Mouse (Mus musculus): ENCODE data around the gene Slc4a1.

Slc4a1 gene

DNA sequence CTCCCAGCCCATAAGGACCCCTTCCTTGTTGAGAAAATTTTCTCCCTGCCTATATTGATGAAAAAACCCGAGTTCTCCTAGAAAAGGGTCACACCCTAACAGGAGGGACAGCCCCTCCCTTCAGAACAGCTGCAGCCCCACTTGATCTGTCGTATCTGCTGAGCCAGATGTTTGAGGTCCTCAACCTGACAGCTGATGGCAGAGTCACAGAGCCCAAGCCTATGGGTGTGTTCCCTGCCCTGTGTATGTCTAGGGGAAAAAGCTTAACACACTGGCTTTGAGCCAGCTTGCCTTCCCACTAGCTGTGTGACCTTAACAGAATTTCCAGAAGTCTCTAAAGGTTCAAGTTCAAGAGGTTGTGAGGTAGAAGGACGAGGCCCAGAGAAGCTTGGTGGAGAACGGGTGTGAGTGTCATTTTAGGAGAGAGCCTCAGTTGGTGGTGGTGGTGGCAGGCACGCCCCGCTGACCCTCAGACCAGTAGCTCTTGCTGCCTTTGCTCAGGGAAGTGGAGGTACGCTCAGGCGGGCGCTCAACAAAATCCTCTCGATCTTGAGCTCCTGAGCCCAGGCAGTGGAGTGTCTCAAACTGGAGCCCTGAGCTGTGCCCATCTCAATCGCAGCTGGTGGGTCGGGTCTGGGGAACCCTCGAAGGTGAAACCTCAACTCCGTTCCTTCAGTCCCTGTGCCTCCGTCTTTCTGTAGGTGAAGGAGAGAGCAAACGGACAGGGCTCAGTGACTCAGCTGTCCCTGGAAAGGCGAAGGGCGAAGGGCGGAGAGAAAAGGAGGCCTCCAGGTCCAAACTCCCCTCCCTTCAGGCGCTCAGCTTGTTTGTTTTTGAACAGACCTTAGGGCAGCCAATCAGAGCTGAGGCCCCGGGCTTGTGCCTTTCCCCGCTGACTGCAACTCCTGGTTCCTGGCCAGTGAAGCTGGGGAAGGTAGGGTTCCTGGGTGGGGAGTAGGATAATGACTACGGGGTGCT is 9.5 kb upstream of the Slc4a1 start:
- in situ Hi-C loops (cut with MboI, MseI): no loop called here

DNA sequence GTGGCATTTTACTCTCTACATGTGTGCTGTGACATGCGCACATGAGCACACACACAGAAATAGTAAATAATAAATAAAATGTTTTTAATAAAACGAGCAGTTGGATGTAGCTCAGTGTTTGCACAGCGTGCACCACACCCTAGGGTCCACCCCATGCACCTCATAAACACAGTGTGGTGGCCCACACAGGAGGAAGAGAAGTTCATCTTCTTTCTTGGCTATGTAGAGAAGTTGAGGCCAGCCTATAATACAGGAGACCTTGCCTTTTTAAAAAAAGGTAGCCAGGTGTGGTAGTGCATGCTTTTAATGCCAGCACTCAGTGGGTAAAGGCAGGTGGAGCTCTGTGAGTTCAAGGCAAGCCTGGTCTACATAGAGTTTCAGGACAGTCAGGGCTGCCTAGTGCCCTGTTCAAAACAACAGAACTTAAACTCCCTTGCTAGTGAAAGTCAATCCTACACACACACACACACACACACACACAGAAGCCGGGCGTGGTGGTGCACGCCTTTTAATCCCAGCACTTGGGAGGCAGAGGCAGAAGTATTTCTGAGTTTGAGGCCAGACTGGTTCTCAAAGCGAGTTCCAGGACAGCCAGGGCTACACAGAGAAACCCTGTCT is 8.2 kb upstream of the Slc4a1 start:
- in situ Hi-C loops (cut with MboI, MseI): no loop called here

DNA sequence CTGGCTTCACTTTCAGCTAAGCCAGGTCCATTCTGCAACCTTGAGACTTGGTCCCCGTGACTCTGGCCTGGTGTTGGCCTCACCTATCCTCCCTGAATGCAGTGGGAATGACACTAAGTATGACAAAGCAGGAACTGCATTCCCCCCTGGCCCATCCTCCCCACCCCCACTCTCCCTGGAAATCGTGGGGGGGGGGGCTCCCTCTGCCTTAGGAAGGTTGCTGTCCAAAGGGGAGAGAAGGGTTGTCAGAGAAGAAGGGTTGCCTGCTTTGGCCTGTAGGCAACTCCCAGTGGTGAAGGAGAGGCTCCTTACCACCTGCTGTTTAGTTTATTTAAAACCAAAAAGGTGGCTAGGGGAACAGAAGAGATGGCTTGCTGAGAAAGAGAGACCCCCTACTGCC is 7.6 kb upstream of the Slc4a1 start:
- in situ Hi-C loops (cut with MboI, MseI): no loop called here

DNA sequence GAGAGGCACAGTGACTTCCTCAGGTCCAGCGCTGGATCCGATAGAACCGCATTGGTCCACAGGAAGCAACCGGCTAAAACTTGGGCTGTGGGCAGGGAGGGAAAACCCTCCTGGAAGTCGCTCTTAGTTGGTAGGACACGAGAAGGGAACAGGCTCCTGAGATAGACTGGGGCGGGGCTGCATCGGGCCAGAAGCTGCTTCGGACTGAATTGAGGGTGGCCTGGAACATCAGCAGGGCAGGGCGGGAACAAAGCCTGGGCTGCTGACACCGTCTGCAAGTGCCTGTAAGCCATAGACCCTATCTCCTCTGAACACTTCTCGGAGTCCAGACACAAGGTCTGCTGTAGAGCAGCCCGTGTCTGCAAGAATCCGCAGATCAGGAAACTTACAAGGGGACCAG is 6.9 kb upstream of the Slc4a1 start:
- in situ Hi-C loops (cut with MboI, MseI): no loop called here

DNA sequence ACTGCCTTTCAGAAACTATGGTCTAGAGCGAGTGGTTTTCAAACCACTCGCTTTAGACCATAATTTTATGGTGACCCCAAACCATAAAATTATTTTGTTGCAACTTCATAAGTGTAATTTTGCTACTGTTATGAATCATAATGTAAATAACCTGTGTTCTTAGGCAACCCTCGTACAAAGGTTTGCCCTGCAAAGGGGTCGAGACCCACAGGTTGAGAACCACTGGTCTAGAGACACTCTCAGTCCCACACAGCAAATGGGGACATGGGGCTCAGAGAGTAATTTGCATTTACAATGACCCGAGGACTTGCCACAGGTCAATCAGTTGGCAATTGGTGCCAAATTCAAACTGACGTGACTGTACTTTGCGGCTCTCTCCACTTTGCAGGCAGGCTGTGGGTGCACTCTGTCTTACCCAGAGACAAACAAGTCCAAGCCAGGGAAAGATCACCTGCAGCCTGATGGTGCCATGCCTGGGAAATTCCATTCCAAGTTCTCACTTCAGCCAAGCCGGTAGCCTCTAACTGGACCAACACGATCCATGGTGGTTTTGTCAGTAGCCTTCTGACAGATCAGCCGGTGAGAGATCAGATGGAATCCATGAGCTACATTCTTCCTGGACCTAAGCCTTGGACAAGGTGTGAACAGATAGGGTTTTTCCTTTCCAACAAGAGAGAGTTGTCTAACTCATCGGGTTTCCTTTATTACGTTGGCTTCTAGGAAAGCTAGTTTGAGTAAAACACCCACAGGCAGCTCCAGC is 6.1 kb upstream of the Slc4a1 start:
- in situ Hi-C loops (cut with MboI, MseI): no loop called here

DNA sequence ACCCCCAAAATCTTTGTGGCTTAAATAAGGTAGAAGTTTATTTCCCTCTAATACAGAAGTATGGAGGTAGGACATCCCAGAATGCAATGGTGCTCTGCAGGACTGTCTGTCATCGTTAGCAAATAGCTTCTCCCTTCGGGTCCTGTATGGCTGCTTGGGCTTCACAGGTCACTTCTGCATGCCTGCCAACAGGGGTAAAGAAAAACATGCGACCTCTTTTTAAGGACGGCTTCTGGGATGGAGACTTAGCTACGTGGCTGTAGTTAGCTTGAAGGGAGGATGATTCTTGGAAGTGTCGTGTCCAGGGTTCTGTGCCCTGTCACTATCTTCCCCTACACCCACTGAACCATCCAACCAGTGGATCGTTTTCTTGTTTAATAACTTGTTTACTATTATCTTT is 4.3 kb upstream of the Slc4a1 start:
- in situ Hi-C loops (cut with MboI, MseI): no loop called here

DNA sequence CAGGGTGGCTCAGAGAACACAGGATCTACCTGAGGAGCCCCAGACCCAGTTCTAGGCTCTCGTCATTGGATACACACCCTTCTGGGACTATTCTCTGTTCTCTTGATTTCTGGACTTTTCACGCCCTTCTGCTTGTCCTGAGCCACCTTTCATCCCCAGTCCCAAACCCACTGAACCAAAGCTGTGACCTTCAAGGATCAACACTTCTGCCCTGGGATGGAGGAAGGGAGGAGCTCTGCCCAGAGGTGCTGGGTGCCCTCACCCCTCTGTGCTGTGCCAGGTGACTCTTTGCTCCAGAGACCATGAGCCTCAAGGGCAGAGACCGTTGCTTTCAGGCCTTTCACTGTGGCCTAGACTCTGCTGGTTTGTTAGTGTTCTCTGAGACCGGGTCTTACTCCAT is 3.3 kb upstream of the Slc4a1 start:
- in situ Hi-C loops (cut with MboI, MseI): no loop called here

DNA sequence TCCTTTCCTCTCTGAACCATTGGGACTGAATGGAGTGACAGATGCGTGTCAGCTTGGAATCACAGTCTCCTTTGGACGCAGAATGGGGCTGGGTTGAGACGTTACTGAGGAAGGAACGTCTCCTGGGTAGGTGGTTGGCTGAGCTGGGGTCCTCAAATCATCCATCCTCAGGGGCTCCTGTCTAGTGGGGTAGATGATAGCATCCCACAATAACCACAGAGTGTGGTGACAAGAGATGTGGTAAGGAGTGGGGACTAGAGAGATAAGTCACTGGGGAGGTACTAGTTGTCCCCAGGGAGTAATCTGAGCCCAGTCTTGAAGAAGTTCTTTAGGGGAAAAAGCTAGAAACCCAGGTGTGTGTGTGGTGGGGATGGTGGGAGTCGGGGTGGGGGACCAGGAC is 2.3 kb upstream of the Slc4a1 start:
- in situ Hi-C loops (cut with MboI, MseI): no loop called here

DNA sequence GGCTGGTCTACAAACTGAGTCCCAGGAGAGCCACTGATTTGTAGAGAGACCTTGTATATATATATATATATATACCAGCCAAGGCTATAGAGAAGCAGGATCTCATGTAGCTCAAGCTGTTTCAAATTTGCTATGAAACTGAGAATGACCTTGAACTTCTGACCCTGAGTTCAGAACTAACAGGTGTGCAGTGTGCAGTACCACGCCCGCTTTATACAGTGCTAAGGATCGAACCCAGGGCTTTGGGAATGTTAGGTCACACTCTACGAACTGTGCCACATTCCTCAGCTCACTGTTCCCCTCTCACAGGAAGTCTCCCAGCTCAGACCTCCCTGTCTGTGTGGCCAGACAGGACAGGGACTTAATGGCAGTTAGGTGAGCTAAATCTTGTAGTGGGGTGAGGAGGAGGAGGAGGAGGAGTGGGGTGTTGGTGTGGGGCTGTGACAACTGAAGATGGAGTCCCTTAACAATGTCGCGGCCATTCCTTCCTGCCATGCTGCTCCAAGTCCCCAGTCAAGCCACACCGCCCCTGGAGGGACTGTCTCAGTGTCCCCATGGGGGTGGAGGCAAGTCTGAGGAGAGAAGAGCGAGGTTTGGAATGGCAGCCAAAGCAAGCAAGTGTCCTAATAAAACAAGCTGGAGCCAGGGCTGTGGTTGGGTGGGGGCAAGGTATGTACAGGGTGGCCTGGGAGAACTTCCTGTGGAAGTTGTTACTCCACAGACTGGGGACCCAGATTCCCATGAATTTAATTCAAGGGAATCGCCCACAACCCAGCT is 1.7 kb upstream of the Slc4a1 start:
- in situ Hi-C loops (cut with MboI, MseI): no loop called here

DNA sequence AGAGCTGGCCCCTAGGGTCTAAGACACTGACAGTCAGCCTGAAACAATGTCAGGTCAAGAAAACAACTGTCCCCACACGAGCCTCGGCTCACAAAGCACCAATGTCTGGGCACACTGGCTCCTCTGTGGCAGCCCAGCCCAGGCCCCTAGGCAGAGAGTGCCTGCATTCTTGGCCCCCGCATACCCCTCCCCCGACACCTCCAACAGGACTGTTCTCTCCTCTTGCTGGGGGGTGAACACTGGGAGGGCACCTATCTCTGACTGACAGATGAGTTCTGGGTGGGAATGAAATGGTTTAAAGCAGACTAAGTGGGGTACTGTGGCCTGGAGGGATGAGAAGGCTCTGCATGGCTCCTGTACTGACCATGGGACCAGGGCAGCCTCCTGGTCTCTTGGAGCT is 304 bp downstream of the Slc4a1 start:
- in situ Hi-C loops (cut with MboI, MseI): no loop called here

DNA sequence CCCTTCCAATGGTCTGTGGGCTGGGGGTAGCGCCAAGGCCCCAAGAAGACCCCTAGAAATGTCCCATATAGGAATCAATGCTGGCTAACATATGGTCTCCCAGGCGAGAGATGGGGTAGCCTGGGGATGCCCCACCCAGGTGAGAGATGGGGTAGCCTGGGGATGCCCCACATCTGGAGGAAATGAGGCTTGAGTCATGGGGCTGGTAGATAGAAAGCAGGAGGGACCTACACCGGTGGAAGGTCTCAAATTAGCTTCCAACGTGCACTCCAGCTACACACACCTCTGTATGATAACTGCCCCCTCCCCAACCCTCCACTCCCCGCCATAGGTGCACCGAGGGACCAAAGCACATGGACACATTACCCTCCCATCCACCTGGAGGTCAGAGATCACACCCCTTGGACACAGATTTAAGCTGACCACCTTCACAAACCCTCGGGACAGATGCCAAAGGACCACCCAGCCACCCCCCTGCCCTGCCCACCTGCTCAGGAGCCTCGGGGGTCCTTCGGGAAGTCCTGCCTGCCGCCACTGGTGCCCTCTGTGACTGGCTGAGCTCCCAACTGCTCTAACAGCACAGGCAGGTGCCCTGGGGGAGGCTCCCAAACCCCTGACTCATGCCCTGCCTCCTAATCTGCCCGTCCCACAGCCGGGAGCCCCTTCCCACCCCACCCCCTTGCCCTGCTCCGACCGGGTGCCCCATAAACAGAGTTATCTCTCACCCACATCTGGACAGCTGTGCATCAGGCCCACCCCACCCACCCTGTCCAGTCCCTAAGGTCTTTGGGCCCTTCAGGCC is 1.2 kb downstream of the Slc4a1 start:
- in situ Hi-C loops (cut with MboI, MseI): no loop called here

DNA sequence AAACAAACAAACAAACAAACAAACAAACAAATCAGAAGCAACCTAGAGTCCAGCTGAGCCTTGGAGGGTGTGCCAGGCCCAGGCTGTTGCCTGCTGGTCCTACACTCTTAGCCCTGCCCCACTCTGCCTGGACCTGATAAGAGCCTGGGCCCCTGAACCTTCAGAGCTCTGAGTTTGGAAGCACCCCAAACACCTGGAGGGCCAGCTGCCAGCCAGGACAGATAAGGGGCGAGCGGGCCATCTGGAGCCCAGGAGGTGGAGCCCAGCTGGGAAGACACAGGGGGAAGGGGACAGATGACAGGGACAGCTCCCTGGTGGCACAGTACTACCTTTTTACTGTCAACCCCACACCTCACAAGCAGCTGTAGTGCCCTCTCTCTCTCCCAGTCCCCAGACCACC is 2.4 kb downstream of the Slc4a1 start:
- in situ Hi-C loops (cut with MboI, MseI): no loop called here

DNA sequence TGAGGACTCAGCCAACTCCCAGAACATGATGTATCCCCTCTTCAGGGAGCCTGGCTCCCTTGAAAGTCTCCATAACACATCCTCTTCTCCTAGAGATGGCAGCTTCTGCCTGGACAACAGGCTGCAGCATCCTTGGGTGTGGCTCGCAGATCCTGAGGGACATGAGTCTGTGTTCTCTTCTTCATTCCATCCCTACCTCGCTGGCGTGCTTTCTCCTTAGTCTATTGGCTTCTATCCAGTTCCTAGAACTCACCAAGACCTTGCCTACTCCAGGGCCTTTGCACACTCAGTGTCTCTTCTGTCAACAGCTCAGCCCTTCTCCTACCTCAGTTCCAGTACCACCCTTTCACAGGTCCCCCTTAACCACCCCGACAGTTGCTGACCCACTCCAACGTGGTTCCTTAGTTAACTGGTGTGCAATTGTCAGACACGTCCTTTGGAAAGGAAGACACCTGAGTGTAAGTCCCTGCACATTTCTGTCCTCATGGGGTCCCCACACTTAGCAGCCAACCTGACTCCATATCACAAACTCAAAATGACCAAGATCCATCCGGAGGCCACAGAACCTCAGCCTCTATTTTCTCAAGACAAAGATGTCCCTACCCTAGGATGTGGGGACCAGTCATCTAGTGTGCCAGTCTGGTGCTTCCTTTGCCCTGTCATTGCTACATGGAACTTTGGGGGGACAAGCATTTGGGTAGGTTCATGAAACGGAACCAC is 4.1 kb downstream of the Slc4a1 start:
- in situ Hi-C loops (cut with MboI, MseI): no loop called here

DNA sequence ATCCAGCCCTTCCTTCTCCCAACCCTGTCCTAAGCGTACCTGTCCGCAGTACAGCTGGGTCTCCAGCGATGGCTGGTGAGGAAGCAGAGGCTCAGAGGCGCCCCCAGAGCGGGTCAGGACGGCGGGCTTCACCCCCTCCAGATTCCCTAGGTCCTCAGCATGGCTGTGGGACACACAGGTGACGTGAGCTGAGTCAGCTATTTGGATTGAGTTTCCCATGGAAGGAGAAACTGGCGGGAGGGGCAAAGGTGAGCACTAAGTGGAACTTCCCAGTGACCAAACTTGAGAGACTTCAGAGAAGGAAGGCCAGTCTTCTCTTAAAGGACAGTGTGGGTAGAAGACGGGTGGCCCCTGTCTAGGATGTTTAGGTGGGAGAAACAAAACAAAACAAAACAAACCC is 7.6 kb downstream of the Slc4a1 start:
- in situ Hi-C loops (cut with MboI, MseI): no loop called here

DNA sequence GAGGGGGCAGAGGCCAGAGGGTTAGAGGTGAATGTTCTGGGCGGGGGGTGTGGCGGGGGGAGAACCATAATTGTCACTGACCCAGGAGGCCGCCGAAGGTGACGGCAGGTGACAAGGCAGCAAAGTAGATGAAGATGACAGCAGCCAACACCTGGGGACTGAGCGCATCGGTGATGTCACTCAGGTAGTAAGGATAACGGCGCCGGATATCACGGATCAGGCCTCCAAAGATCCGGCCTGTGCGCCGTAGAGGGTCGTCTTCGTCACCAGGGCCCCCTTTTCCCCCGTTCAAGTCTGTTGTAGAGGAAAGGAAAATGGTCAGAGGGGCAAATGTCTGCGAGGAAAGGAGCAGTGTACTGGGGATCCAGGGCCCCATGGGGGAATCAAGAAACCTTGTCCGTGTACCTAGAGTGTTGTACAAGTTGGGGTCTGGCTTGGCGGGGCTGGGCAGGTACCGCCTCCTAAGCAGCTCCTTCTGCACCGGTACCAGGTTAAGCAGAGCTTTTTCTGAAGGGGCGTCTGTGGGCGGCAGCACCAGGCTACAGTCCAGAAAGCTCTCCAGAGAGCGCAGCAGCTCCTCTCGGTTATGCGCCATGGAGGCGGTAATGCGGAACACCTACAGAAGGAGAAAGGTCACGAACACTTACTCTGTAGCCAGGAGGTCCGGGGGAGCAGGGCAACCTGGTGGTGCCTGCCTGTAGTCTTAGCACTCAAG is 9.2 kb downstream of the Slc4a1 start:
- in situ Hi-C loops (cut with MboI, MseI): no loop called here

DNA sequence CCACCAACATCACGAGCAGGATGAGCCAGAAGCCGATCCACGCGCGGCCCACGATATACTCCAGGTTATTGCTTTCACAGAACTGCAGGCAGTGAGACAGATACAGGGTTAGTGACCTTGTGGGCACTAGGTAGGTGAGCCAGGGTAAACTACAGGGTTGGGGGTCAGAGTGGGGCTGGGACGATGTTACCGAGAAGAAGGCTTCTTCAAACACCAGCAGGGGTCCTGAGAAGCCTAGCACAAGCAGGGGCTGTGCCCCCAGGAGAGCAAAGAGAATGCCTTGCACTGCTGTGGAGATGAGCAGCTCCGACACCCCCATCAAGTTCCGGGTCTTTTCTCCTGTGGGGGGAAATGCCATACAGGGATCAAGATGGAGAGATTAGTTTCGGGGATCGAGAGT is 9.8 kb downstream of the Slc4a1 start:
- in situ Hi-C loops (cut with MboI, MseI): no loop called here

DNA sequence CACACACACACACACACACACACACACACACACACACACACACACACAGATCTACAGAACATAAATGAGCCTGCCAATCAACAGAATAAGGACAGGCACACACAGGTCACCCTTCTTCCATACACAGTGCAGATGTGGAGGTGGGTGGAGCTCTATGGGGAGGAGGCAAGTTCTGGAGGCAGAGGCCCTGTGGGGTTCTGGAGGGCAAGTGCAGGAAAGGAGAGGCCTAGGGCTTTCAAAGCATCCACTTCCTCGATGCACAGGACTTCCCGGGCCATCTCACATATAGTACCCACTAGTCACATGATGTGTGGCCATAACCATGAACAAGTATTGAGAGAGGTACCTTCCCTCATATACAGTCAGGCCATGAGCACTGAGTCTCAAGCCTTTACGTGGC is 10.5 kb downstream of the Slc4a1 start:
- in situ Hi-C loops (cut with MboI, MseI): no loop called here

DNA sequence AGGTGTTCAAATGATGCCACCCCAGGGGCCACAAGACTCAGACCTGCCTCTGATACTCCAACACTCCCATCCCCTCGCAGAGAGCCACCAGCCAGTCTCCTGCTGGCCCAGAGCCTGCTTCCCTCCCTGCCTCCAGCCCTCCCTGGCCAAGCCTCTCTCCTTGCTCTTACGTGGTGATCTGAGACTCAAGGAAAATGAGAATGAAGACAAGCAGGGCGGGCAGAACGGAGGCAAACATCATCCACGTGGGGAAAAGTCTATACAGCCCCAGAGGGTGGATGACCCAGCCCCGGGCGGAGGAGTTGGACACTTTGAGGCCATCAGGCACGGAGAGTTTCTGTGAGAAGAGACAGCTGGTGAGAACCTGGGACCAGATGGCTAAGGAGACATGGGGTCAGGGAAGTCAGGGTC is 13.0 kb downstream of the Slc4a1 start:
- in situ Hi-C loops (cut with MboI, MseI): no loop called here

DNA sequence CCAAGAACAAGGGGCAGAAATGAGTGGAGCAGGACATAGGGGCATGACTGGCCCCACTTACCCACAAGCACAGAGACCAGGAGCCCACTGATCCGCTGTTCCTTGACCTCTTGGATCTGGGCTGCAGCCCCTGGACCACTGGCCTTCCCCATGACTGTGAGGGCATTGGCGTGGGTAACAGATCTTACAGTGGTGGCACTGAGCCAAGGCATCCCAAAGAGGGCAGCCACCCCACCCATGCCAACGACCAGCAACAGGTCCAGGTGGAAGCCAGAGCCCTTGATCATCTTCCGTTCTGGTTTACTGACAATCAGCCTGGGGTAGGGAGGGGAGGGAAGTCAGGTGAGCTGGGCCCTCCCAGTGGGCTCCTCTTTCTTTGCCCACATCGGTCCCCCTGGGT is 13.6 kb downstream of the Slc4a1 start:
- in situ Hi-C loops (cut with MboI, MseI): no loop called here

Measured in T-helper 1 cell (primary cell).